Mouse (Mus musculus): ENCODE results near the gene Nbeal2. TPM values are rescaled to one million over a fixed set of nuclear protein-coding genes. Genes with fewer than 3 reads are reported as not detected.
"Not testable (repeated sequence)": the region's sequence is repeated elsewhere in the genome, so short reads cannot be mapped to it uniquely, and the experiment has no call there.

Gene Nbeal2
- polyA plus RNA-seq, 1 experiment from 2014 or later = 0.76 TPM

- Histone ChIP-seq H3K9me3 (replicated peaks) (no peaks in the 10 kb centered on the region), H3K27ac (no peak overlapping the region)
- 91% methylated on average over 8 of the region's 8 CpGs for WGBS
These were observed 31.2 kb upstream of the Nbeal2 start for GRCm38 (mm10) chr9:110685187-110685586.

GRCm38 (mm10) chr9:110684100-110684831 lies 30.3 kb upstream of the Nbeal2 start:
- H3K4me1 ChIP-seq = peaks cover 27% of the 10 kb centered on the region
- no peak overlapping the region for H3K4me3 ChIP-seq
- 85% methylated on average over 6 of the region's 6 CpGs for WGBS
- no peaks in the 10 kb centered on the region for H3K27me3 ChIP-seq (ENCODE audit: low read depth, poor library complexity, severe bottlenecking)
- H3K27ac ChIP-seq = no peak overlapping the region
- H3K9me3 ChIP-seq (replicated peaks) = no peaks in the 10 kb centered on the region
- DNase-seq (ENCODE audit: low spot score) = no peak
- peaks cover 14% of the 10 kb centered on the region; the same call in 1 of the 2 replicates for H3K36me3 ChIP-seq

More at GRCm38 (mm10) chr9:110685187-110685586, 31.2 kb upstream of the Nbeal2 start:
- H3K27me3 ChIP-seq (ENCODE audit: low read depth, poor library complexity, severe bottlenecking) = no peaks in the 10 kb centered on the region
- H3K4me3 ChIP-seq = no peak overlapping the region
- no peak for DNase-seq (ENCODE audit: low spot score)
- H3K4me1 ChIP-seq = peaks cover 30% of the 10 kb centered on the region
- peaks cover 9% of the 10 kb centered on the region; the same call in 1 of the 2 replicates for H3K36me3 ChIP-seq

GRCm38 (mm10) chr9:110683574-110684099 lies 29.7 kb upstream of the Nbeal2 start:
- no peak overlapping the region for H3K4me3 ChIP-seq
- DNase-seq (ENCODE audit: low spot score) = no peak
- peaks cover 27% of the 10 kb centered on the region for H3K4me1 ChIP-seq
- H3K9me3 ChIP-seq (replicated peaks) = no peaks in the 10 kb centered on the region
- no peaks in the 10 kb centered on the region for H3K27me3 ChIP-seq (ENCODE audit: low read depth, poor library complexity, severe bottlenecking)
- no peak overlapping the region for H3K27ac ChIP-seq
- peaks cover 14% of the 10 kb centered on the region; the same call in 1 of the 2 replicates for H3K36me3 ChIP-seq
- 71% methylated on average over 4 of the region's 4 CpGs for WGBS

GRCm38 (mm10) chr9:110682697-110683096 lies 28.7 kb upstream of the Nbeal2 start:
- H3K4me3 ChIP-seq; H3K27ac ChIP-seq; H3K9me3 ChIP-seq (replicated peaks); DNase-seq (ENCODE audit: low spot score); H3K27me3 ChIP-seq (ENCODE audit: low read depth, poor library complexity, severe bottlenecking): not testable (repeated sequence)
- Histone ChIP-seq H3K4me1 (peaks cover 30% of the 10 kb centered on the region), H3K36me3 (peaks cover 14% of the 10 kb centered on the region; the same call in 1 of the 2 replicates)
- WGBS = 91% methylated on average over 3 of the region's 3 CpGs

GRCm38 (mm10) chr9:110682255-110682654 lies 28.3 kb upstream of the Nbeal2 start:
- no peaks in the 10 kb centered on the region for H3K27me3 ChIP-seq (ENCODE audit: low read depth, poor library complexity, severe bottlenecking)
- peaks cover 14% of the 10 kb centered on the region; the same call in 1 of the 2 replicates for H3K36me3 ChIP-seq
- peaks cover 34% of the 10 kb centered on the region for H3K4me1 ChIP-seq
- 53% methylated on average over 5 of the region's 5 CpGs for WGBS
- no peaks in the 10 kb centered on the region for H3K9me3 ChIP-seq (replicated peaks)
- no peak overlapping the region for H3K27ac ChIP-seq
- DNase-seq (ENCODE audit: low spot score) = no peak
- H3K4me3 ChIP-seq = no peak overlapping the region

- Histone ChIP-seq H3K27ac (no peak overlapping the region), H3K9me3 (replicated peaks) (no peaks in the 10 kb centered on the region), H3K36me3 (peaks cover 14% of the 10 kb centered on the region; the same call in 1 of the 2 replicates), H3K4me3 (no peak overlapping the region), H3K4me1 (peaks cover 33% of the 10 kb centered on the region), H3K27me3 (ENCODE audit: low read depth, poor library complexity, severe bottlenecking) (no peaks in the 10 kb centered on the region)
- WGBS = 84% methylated on average over 9 of the region's 9 CpGs
- no peak for DNase-seq (ENCODE audit: low spot score)
These were observed 27.9 kb upstream of the Nbeal2 start for GRCm38 (mm10) chr9:110681817-110682216.

- Histone ChIP-seq H3K4me3 (no peak overlapping the region), H3K36me3 (peaks cover 14% of the 10 kb centered on the region; the same call in 1 of the 2 replicates), H3K27me3 (ENCODE audit: low read depth, poor library complexity, severe bottlenecking) (no peaks in the 10 kb centered on the region), H3K9me3 (replicated peaks) (no peaks in the 10 kb centered on the region), H3K27ac (no peak overlapping the region), H3K4me1 (peaks cover 37% of the 10 kb centered on the region)
- 85% methylated on average over 7 of the region's 7 CpGs for WGBS
- no peak for DNase-seq (ENCODE audit: low spot score)
These were observed 27.0 kb upstream of the Nbeal2 start for GRCm38 (mm10) chr9:110680736-110681507.

GRCm38 (mm10) chr9:110678886-110679285 lies 24.9 kb upstream of the Nbeal2 start:
- no peak overlapping the region for H3K27ac ChIP-seq
- no peak overlapping the region for H3K4me3 ChIP-seq
- peaks cover 11% of the 10 kb centered on the region; the same call in 1 of the 2 replicates for H3K36me3 ChIP-seq
- H3K4me1 ChIP-seq = peaks cover 38% of the 10 kb centered on the region
- WGBS = 72% methylated on average over 5 of the region's 5 CpGs
- no peaks in the 10 kb centered on the region for H3K27me3 ChIP-seq (ENCODE audit: low read depth, poor library complexity, severe bottlenecking)
- DNase-seq (ENCODE audit: low spot score) = no peak
- H3K9me3 ChIP-seq (replicated peaks) = no peaks in the 10 kb centered on the region

GRCm38 (mm10) chr9:110676492-110676911 lies 22.5 kb upstream of the Nbeal2 start:
- peaks cover 26% of the 10 kb centered on the region for H3K4me1 ChIP-seq
- no peaks in the 10 kb centered on the region for H3K27me3 ChIP-seq (ENCODE audit: low read depth, poor library complexity, severe bottlenecking)
- H3K36me3 ChIP-seq = peaks cover 11% of the 10 kb centered on the region; the same call in 1 of the 2 replicates
- H3K9me3 ChIP-seq (replicated peaks) = no peaks in the 10 kb centered on the region
- no peak overlapping the region for H3K27ac ChIP-seq
- WGBS = 88% methylated on average over 8 of the region's 8 CpGs
- no peak overlapping the region for H3K4me3 ChIP-seq
- no peak for DNase-seq (ENCODE audit: low spot score)

- Histone ChIP-seq H3K4me1 (peaks cover 24% of the 10 kb centered on the region), H3K4me3 (no peak overlapping the region), H3K36me3 (no peaks in the 10 kb centered on the region), H3K27me3 (ENCODE audit: low read depth, poor library complexity, severe bottlenecking) (no peaks in the 10 kb centered on the region), H3K27ac (peak overlapping the region; percentile 19; the same call in 1 of the 2 replicates), H3K9me3 (replicated peaks) (no peaks in the 10 kb centered on the region)
- no peak for DNase-seq (ENCODE audit: low spot score)
- WGBS = 77% methylated on average over 10 of the region's 10 CpGs
These were observed 19.3 kb upstream of the Nbeal2 start for GRCm38 (mm10) chr9:110673107-110673752.

- 75% methylated on average over 7 of the region's 7 CpGs for WGBS
- H3K27me3 ChIP-seq (ENCODE audit: low read depth, poor library complexity, severe bottlenecking) = no peaks in the 10 kb centered on the region
- H3K36me3 ChIP-seq = no peaks in the 10 kb centered on the region
- no peaks in the 10 kb centered on the region for H3K9me3 ChIP-seq (replicated peaks)
- peak overlapping the region; percentile 19; the same call in 1 of the 2 replicates for H3K27ac ChIP-seq
- H3K4me1 ChIP-seq = peaks cover 20% of the 10 kb centered on the region
- DNase-seq (ENCODE audit: low spot score) = peak; percentile 42
- H3K4me3 ChIP-seq = no peak overlapping the region
These were observed 18.6 kb upstream of the Nbeal2 start for GRCm38 (mm10) chr9:110672462-110673106.

GRCm38 (mm10) chr9:110669785-110670184 lies 15.8 kb upstream of the Nbeal2 start:
- DNase-seq (ENCODE audit: low spot score) = no peak
- Histone ChIP-seq H3K4me1 (peaks cover 27% of the 10 kb centered on the region), H3K36me3 (no peaks in the 10 kb centered on the region), H3K4me3 (no peak overlapping the region), H3K27me3 (ENCODE audit: low read depth, poor library complexity, severe bottlenecking) (no peaks in the 10 kb centered on the region), H3K9me3 (replicated peaks) (no peaks in the 10 kb centered on the region), H3K27ac (no peak overlapping the region)
- WGBS = 93% methylated on average over 5 of the region's 5 CpGs
